Mouse (Mus musculus): Measurements from ENCODE around the gene Lsg1.

- TF ChIP-seq CTCF (IDR thresholded peaks at IDR 0.05; ENCODE audit: control insufficient read depth, insufficient read depth, insufficient replicate concordance, low read depth, low read length) (no peak), POLR2A (IDR thresholded peaks at IDR 0.05; ENCODE audit: control insufficient read depth, low read depth, low read length) (no peak)
These were observed 37.2 kb upstream of the Lsg1 start for GRCm38 (mm10) chr16:30624640-30625039.
